Mouse (Mus musculus): ENCODE results near the gene Tlcd2. TPM values are rescaled to one million over a fixed set of nuclear protein-coding genes. Genes with fewer than 3 reads are reported as not detected.
A peak's percentile ranks its signal among the peaks of the same experiment; 100 is the strongest.

Gene Tlcd2
- 11.7 and 12.4 TPM in 2 replicates for polyA plus RNA-seq (2016; fragmentation: Nextera tagmentation; extraction: Ambion mirVana)

DNA sequence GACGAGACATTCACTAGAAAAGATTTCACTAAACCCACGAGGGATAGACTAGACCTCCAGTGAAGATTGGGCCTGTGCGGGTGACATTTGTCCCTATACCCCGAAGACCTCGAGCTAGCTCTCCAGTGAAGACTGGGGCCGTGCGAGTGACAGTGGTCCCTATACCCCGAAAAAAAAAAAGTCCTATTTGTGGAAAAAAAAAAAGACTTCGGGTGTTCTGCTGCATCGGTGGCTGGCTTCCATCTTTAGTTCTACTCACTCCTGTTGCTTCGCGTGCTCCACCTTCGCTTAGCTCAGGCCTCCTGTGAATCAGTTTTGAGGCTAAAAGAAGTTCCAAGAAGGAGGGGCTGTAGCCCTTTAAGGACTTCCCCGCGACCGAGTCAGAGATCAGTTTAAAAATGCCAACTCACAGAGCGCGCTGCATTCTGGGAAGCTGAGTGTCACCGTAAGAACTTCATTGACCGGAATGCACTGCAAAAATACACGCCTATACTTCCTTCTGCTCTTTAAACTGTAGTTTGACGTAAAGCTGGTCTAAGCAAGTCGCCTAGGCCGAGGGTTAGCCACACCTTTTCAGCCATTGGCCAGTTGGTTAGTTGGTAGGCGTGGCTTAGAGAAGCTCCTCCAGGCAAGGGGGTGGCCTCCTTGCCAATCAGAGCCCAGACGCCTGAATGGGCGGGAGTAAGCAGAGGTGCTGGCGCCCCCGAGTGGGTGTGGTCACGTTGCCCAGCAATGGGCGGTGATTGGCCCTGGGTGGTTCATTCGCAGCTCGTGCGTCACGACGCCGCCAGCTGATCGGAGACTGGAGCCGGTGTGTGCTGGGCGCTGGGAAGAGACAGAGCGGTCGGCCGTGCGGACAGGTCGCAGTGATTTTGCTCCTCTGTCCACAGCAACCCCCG lies at the start of gene Tlcd2:
TSS of gene Tlcd2 (plus strand) at position 872 of the 899 bp plus-strand sequence.
- Histone ChIP-seq H3K36me3 (peaks cover 16% of the 10 kb centered on the region), H3K9me3 (no peaks in the 10 kb centered on the region), H3K4me3 (peak within 1 kb of the TSS; percentile 79), H3K4me1 (replicated peaks) (peaks cover 42% of the 10 kb centered on the region), H3K27ac (peak within 1 kb of the TSS; percentile 91), H3K27me3 (ENCODE audit: insufficient read depth, poor library complexity, severe bottlenecking) (no peaks in the 10 kb centered on the region)
- WGBS: under 1% methylated on average over 46 of the region's 46 CpGs
- DNase-seq (ENCODE audit: low spot score): peak; percentile 100

DNA sequence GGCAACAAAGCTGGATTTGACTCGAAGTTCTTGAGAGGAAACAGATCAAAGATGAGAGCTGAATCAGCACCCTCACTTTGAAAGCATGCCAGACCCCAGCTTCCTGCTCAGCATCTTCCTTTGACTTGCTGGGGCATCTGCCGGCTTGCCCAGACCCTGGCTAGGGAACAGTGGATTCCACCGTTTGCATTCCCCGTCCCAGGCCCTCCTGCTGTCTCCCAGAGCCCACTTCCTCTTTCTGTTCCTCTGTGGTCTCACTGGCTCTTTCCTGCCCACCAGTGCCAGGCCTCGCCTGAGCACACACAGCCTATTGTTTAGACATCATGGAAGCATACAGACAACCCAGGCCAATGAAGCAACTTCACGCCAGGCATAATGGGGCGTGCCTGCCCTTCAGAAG lies 46.4 kb upstream of the Tlcd2 start:
- 60% methylated on average over 7 of the region's 7 CpGs for WGBS
- H3K27ac ChIP-seq: 0 out of 2 replicates have a peak overlapping the region, but pooled peaks have one; percentile 19
- no peaks in the 10 kb centered on the region for H3K27me3 ChIP-seq (ENCODE audit: insufficient read depth, poor library complexity, severe bottlenecking)
- H3K4me3 ChIP-seq: no peak overlapping the region
- peaks cover 19% of the 10 kb centered on the region for H3K36me3 ChIP-seq
- no peaks in the 10 kb centered on the region for H3K9me3 ChIP-seq
- peaks cover 9% of the 10 kb centered on the region for H3K4me1 ChIP-seq (replicated peaks)
- DNase-seq (ENCODE audit: low spot score): no peak

DNA sequence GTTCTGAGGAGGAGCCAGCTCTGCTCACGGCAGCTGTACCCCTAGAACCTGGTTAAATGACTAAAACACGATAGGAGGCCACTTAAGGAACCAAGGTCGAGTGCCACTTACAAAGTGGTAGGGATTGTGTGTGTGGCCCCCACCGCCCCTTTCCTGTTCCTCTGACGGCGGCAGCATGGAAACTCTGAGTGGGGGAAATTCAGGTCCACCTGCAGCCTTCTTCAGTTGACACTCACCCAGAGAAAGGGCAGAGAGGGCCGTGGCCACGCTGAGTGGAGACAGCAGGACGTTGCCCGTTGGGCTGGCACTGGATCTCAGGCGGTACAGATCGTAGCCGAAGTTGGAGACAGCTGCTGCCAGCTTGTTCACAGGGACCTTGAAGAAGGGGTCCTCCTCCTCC lies 45.5 kb upstream of the Tlcd2 start:
- Histone ChIP-seq H3K4me3 (no peak overlapping the region), H3K27me3 (ENCODE audit: insufficient read depth, poor library complexity, severe bottlenecking) (no peaks in the 10 kb centered on the region), H3K9me3 (no peaks in the 10 kb centered on the region), H3K27ac (no peak overlapping the region), H3K4me1 (replicated peaks) (peaks cover 18% of the 10 kb centered on the region), H3K36me3 (peaks cover 12% of the 10 kb centered on the region; the same call in 1 of the 2 replicates)
- no peak for DNase-seq (ENCODE audit: low spot score)
- WGBS: 94% methylated on average over 13 of the region's 13 CpGs

DNA sequence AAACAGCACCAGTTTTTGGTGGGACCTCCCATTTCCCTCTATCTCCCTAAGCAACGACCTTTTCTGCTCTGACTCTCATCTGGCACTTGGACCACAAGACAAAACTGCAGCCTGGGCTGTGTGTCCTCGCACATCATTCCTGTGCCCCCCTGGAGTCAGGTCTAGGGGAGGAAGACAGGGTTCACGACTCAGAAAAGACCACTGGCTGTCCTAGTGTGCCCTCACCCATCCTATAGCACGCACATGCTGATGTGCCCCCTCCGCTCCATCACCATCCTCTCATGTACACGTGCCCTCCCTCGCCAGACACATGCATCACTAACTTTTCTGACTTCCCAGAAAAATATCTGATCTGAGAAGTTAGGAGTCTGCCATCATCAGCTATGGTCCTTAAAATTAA lies 41.5 kb upstream of the Tlcd2 start:
- H3K4me3 ChIP-seq: no peak overlapping the region
- 81% methylated on average over 7 of the region's 7 CpGs for WGBS
- H3K36me3 ChIP-seq: peaks cover 5% of the 10 kb centered on the region; the same call in 1 of the 2 replicates
- H3K27me3 ChIP-seq (ENCODE audit: insufficient read depth, poor library complexity, severe bottlenecking): no peaks in the 10 kb centered on the region
- H3K27ac ChIP-seq: no peak overlapping the region; the same call in 1 of the 2 replicates
- no peaks in the 10 kb centered on the region for H3K9me3 ChIP-seq
- DNase-seq (ENCODE audit: low spot score): no peak
- peaks cover 37% of the 10 kb centered on the region for H3K4me1 ChIP-seq (replicated peaks)

DNA sequence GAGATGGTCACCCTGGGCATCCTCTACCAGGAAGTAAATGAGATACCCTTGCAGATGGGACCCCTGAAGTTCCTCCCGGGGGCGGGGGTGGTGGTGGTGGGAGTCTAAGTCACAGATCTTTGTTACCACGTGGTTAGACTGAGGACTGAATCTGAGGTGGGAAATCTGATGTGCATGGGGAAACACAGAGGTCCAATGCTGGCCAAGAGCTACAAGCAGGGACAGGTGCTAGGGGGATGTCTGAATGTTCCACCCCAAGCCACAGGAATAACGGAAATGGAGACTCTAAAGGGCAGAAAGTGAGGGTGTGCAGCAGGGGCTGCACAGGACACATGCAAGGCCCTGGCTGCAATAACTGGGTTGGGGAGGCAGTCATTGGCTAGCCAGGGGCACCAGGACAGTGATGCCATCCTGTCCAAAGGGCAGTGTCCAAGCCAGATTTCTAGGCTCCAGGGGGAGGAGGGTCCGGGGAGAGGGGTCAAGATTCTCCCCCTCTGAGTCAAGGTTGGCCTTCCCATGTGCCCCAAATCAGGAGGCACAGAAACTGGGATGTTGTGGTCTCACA lies 40.6 kb upstream of the Tlcd2 start:
- H3K4me1 ChIP-seq (replicated peaks): peaks cover 32% of the 10 kb centered on the region
- H3K9me3 ChIP-seq: no peaks in the 10 kb centered on the region
- peaks cover 4% of the 10 kb centered on the region; the same call in 1 of the 2 replicates for H3K36me3 ChIP-seq
- H3K4me3 ChIP-seq: peak overlapping the region; percentile 46; the same call in 1 of the 2 replicates
- no peak for DNase-seq (ENCODE audit: low spot score)
- H3K27ac ChIP-seq: peak overlapping the region; percentile 83
- H3K27me3 ChIP-seq (ENCODE audit: insufficient read depth, poor library complexity, severe bottlenecking): no peaks in the 10 kb centered on the region
- WGBS: 57% methylated on average over 5 of the region's 5 CpGs

GRCm38 (mm10) chr11:75421375-75422012 lies 40.0 kb upstream of the Tlcd2 start:
- Histone ChIP-seq H3K4me3 (peak overlapping the region; percentile 46), H3K36me3 (no peaks in the 10 kb centered on the region), H3K9me3 (no peaks in the 10 kb centered on the region), H3K27me3 (ENCODE audit: insufficient read depth, poor library complexity, severe bottlenecking) (no peaks in the 10 kb centered on the region), H3K27ac (peak overlapping the region; percentile 83), H3K4me1 (replicated peaks) (peaks cover 32% of the 10 kb centered on the region)
- WGBS: 37% methylated on average over 6 of the region's 6 CpGs
- DNase-seq (ENCODE audit: low spot score): peak; percentile 49

DNA sequence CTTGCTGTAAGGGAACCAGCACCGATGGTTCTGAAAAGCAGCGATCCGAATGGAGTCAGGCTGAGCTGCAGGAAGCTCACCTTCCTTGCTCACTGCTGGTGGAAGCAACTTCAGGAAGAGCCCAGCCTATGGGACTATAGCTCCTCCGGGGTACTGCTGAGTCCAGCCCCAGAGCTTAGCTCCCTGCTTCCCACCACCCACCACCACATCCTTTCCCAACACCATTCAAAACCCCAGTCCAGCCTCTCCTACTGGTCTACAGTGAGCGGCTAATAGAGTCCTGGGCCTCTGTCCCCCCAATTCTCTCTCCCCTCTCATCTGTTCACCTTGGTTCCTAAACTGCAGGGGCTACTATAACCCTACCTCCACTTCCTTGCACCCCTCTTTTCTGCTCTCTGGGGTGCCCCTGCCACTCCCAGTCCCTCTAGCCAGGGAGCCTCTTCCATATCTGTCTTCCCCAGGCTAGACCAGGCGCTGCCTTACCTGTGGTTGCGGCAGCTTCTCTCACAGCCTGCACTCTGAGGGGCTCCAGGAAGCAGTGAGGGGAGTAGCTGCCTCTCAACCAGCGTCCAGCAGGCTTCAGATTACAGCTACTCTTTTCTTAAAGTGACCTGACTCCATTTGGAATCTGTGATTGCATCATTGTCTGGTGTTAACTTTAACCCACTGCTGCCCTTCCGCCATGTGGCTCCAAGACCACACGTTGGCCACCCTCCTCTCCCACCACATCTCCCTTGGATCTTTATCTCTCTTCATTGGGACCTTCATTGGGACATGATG lies 39.3 kb upstream of the Tlcd2 start, which contains the start of gene Serpinf1:
TSS of gene Serpinf1 (minus strand) at position 689 of the 780 bp plus-strand sequence.
- H3K4me3 ChIP-seq: peak within 1 kb of the TSS; percentile 46

GRCm38 (mm10) chr11:75423091-75423490 lies 38.4 kb upstream of the Tlcd2 start:
- Histone ChIP-seq H3K4me1 (replicated peaks) (peaks cover 32% of the 10 kb centered on the region), H3K27ac (peak overlapping the region; percentile 83), H3K4me3 (no peak overlapping the region), H3K9me3 (no peaks in the 10 kb centered on the region), H3K27me3 (ENCODE audit: insufficient read depth, poor library complexity, severe bottlenecking) (no peaks in the 10 kb centered on the region), H3K36me3 (no peaks in the 10 kb centered on the region)
- no peak for DNase-seq (ENCODE audit: low spot score)
- WGBS: 92% methylated on average over 3 of the region's 3 CpGs

More for the DNA sequence above, 39.3 kb upstream of the Tlcd2 start, which contains the start of gene Serpinf1:
- Histone ChIP-seq H3K4me1 (replicated peaks) (peaks cover 32% of the 10 kb centered on the region), H3K36me3 (no peaks in the 10 kb centered on the region), H3K27ac (peak within 1 kb of the TSS; percentile 83), H3K27me3 (ENCODE audit: insufficient read depth, poor library complexity, severe bottlenecking) (no peaks in the 10 kb centered on the region), H3K9me3 (no peaks in the 10 kb centered on the region)
- 45% methylated on average over 10 of the region's 10 CpGs for WGBS
- DNase-seq (ENCODE audit: low spot score): peak; percentile 29

GRCm38 (mm10) chr11:75424033-75424432 lies 37.5 kb upstream of the Tlcd2 start:
- WGBS: 88% methylated on average over 9 of the region's 9 CpGs
- no peak overlapping the region for H3K27ac ChIP-seq

DNA sequence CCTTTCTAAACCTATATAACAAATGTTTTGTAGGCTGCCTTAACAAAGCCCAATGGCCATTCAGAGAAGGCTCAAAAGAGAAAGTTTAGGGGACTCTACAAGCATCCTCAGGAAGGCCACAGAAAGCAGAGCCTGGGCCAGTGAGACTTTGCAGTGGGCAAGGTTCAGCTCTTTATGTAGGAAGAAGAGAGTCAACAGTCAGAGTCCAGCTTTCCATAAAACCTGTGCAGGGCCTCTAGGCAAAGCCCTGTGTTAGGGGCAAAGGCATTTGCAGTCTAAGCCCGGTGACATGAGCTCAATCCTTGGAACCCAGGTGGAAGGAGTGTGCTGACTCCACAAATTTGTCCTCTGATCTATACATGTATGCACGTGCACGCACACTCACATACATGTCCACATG lies 37.1 kb upstream of the Tlcd2 start:
- H3K27me3 ChIP-seq (ENCODE audit: insufficient read depth, poor library complexity, severe bottlenecking): no peaks in the 10 kb centered on the region
- WGBS: 87% methylated on average over 3 of the region's 3 CpGs
- DNase-seq (ENCODE audit: low spot score): no peak
- no peak overlapping the region for H3K27ac ChIP-seq
- H3K9me3 ChIP-seq: no peaks in the 10 kb centered on the region
- H3K4me3 ChIP-seq: no peak overlapping the region
- peaks cover 32% of the 10 kb centered on the region for H3K4me1 ChIP-seq (replicated peaks)
- no peaks in the 10 kb centered on the region for H3K36me3 ChIP-seq

More at GRCm38 (mm10) chr11:75424033-75424432, 37.5 kb upstream of the Tlcd2 start:
- no peaks in the 10 kb centered on the region for H3K36me3 ChIP-seq
- H3K4me1 ChIP-seq (replicated peaks): peaks cover 32% of the 10 kb centered on the region
- H3K4me3 ChIP-seq: no peak overlapping the region
- DNase-seq (ENCODE audit: low spot score): no peak
- H3K27me3 ChIP-seq (ENCODE audit: insufficient read depth, poor library complexity, severe bottlenecking): no peaks in the 10 kb centered on the region
- no peaks in the 10 kb centered on the region for H3K9me3 ChIP-seq

GRCm38 (mm10) chr11:75429019-75429705 lies 32.4 kb upstream of the Tlcd2 start:
- WGBS: 87% methylated on average over 9 of the region's 9 CpGs
- Histone ChIP-seq H3K4me1 (replicated peaks) (no peaks in the 10 kb centered on the region), H3K4me3 (no peak overlapping the region), H3K9me3 (peaks cover 5% of the 10 kb centered on the region; the same call in 1 of the 2 replicates), H3K36me3 (no peaks in the 10 kb centered on the region), H3K27ac (no peak overlapping the region), H3K27me3 (ENCODE audit: insufficient read depth, poor library complexity, severe bottlenecking) (no peaks in the 10 kb centered on the region)
- no peak for DNase-seq (ENCODE audit: low spot score)
